Mouse (Mus musculus): ENCODE data around the gene Tmem87b. TPM values are rescaled to one million over a fixed set of nuclear protein-coding genes. Genes with fewer than 3 reads are reported as not detected.

The Tmem87b gene
- total RNA-seq, 1 experiment from 2014 or later = 46.5 TPM

DNA sequence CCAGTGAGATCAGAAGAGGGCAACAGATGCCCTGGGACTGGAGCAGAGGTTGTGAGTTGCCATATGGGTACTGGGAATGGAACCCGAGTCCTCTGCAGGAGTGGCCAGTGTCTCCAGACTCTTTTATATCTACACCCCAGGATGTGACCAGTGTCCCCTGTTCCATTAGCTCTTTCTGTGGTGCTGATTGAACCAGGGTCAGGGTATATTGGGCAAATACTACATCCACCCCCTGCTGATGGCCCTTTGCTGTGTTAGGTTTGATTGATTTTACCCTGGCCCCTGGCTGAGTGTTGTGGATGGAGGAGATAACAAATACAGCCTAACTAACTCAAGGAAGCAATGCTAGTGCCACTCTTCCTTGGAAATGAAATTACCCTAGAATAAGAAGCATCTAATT, 1.6 kb upstream of the Tmem87b start:
- no peak for ATAC-seq (replicated peaks; ENCODE audit: insufficient number of reproducible peaks, low FRiP score, low TSS enrichment, poor library complexity, severe bottlenecking)

DNA sequence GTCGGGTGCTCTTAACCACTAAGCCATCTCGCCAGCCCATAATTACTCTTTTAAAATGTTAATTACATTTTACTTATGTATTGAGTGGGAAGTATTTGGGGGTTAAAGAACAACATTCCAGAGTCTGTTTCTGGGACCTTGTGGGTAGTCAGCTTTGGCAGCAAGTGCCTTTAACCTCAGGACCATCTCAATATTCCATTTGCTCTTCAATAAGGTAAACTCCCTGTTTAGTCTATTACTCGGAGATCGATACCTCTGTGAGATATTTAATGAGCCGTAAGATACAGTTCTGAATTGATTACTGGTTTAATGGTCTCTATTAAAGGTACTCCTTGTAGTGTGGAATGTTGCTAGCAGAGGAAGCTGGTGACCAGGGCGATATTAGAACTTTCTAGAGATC, 1.0 kb upstream of the Tmem87b start:
- ATAC-seq (replicated peaks; ENCODE audit: insufficient number of reproducible peaks, low FRiP score, low TSS enrichment, poor library complexity, severe bottlenecking) = no peak

DNA sequence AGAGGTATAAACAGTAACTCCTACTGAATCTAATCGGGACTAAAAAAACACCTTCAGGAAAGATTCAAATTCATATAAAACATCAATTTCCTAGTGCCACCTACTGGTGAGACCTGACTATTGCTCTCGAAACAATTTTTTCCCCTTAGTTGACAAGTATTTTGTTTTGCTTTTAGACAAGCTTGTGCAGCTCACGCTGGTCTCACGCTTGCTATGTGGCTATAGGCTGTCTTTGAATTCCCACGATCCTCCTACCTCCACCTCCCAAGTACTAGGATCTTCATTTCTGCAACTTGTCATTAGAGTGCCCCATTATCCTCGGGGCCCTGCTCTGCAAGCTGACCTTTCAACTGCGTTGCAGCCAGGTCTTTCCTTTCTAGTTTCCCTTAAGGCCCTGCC, 532 bp upstream of the Tmem87b start:
- ATAC-seq (replicated peaks; ENCODE audit: insufficient number of reproducible peaks, low FRiP score, low TSS enrichment, poor library complexity, severe bottlenecking) = peak; percentile 36; the same call in 1 of the 2 replicates

DNA sequence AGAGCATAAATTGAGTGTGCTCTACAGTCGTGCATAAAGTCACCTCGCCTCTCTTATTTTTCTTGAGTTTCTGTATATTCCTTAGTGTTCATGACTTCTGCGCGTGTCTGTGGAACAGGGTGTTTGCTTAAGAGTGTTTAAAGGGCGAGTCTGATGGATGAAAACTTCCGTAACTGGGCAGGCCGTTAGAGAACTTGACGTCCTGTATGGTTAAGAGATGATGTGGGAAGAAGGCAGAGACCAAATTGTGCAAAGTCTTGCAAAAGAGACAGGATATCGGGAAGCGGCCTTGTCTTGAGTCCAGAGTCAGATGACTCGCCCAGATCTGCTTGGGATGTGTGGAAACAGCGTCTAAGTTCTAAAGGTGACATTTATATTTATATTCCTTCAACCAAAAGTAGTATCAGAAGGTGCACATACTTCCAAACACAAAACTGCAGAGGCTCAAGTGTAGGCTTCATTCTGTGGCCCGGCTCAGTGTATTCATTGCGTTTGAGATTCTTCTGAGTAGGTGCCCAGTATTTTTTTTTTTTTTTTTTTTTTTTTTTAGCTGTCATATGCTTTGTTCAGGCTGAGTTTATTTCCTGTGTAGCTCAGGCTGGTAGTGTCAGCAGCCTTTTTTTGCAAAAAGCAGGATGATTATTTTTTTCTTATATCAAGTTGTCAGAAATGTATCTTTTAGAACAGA, 1.2 kb downstream of the Tmem87b start:
- no peak for ATAC-seq (replicated peaks; ENCODE audit: insufficient number of reproducible peaks, low FRiP score, low TSS enrichment, poor library complexity, severe bottlenecking)

DNA sequence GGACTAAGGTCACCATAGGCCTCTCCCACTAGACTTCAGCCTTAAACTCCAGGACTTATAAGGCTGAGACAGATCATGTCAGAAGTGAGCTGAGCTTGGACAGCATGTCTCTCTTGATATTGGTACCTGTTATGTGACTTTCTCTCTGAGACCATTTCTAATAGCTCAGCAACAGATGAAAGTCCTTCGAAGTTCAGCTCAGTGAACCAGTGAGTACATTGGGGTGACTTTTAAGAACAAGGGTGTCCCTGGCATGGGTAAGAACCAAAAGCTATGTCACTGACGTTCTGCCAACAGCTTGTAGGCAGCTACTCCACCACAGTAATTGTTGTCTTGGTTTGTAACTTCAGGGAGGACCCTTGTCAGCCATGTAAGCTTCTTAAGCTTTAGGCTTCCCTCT, 2.7 kb downstream of the Tmem87b start:
- ATAC-seq (replicated peaks; ENCODE audit: insufficient number of reproducible peaks, low FRiP score, low TSS enrichment, poor library complexity, severe bottlenecking) = no peak

DNA sequence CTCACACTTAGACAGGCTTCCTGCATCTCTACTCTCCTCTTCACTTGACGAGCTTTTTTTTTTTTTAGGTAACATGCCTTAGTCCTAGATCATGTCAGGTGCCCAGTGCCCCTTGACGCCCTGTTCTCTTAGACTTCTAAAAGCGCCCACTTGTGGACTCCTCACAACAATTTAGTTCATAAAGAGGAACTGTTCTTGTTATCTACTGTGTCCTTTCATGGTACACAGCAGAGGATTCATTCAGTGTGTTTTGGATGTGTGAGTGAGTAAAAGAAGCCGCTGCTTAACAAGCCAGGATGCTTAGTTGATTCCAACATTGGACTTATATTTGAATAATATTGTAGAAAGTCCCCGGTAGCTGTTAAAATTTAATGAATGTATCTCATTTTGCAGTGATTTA, 6.0 kb downstream of the Tmem87b start:
- ATAC-seq (replicated peaks; ENCODE audit: insufficient number of reproducible peaks, low FRiP score, low TSS enrichment, poor library complexity, severe bottlenecking) = no peak

DNA sequence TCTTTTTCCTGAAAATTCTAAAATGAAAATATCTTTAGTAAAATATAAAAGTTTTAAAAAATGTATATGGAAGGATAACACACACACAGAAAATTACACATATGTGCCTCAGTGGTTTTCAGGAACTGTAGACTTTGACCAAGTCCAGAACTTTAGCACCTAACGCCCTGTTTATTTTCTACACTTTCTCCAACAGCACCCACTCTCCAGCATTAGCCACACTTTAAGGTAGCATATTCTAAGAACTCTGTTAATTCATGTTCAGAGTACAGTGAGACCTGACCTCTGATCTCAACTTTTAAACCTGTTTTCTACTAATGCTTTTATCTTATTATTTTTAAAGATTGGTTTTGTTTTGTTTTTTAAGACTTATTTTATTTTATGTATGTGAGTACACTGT, 9.9 kb downstream of the Tmem87b start:
- no peak for ATAC-seq (replicated peaks; ENCODE audit: insufficient number of reproducible peaks, low FRiP score, low TSS enrichment, poor library complexity, severe bottlenecking)

DNA sequence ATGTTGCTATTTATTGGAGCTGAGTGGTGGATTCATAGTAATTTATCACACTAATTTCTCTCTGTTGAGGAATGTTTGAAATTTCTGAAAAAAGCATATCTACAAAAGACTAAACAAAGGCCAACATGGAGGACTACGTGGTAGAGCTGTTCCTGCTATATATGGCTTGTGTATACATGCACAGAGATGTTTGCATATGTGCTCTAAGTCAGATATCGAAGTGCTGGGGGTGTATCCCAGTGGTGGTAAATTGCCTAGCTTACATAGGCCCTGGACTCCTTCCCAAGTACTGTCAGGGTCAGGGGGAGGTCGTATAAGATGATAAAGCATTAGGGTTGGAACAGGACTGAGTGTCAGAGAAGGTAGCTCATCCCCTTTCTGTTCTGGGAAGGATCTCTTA, 14.7 kb downstream of the Tmem87b start:
- no peak for ATAC-seq (replicated peaks; ENCODE audit: insufficient number of reproducible peaks, low FRiP score, low TSS enrichment, poor library complexity, severe bottlenecking)

DNA sequence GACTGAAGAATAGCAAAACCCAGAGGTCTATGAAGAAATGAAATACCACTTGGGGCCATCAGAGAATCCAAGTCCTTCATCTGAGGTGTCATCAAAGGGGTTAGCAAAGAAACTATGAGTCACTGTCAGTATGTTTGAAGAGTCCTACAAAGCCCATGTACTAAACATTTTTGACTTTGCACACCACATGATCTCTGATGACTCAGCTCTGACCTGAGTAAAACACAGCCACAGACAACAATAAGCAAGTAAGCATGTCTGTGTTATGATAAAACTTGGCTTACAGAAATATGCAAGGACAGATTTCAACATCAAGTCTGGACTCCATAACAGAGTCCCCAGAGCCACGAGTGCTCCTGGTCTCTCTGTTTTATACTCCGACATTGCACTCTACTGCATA, 15.1 kb downstream of the Tmem87b start:
- ATAC-seq (replicated peaks; ENCODE audit: insufficient number of reproducible peaks, low FRiP score, low TSS enrichment, poor library complexity, severe bottlenecking) = no peak

DNA sequence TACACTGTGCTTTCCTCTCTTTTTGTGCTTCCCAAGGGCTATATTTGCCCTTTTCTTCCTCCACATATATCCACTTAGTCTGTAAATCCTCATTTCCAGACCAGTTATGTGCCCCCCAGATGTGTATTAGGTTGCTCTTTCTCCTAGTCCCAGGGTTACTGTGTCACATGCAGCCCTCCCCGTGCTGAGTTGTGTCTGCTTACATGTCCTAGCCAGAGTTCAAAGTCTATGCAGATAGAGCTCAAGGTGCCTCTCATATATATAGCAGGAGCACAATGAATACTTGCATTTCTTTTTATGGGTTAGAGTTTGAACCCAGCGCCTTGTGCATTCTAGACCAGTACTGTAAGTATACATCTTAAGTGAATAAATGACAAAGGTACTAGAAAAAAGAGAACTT, 15.5 kb downstream of the Tmem87b start:
- no peak for ATAC-seq (replicated peaks; ENCODE audit: insufficient number of reproducible peaks, low FRiP score, low TSS enrichment, poor library complexity, severe bottlenecking)

DNA sequence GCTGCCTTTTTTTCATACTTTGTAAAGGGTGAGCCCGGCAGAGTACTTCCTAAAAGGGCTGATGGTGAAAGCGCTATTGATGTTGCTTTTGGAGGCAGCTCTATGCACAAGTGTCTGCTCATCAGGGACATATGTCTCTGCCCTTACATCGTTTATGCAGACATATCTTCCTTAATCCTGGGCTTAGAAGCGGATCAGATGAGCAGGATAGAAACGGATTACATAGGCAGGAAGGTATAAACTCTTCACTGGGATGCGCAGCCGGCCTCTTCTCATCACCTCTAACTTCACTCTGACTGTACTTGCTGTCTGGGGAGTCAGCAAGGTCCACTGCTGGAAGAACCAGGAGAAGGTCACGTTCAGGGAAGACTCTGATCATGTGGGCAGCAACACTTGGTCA, 19.6 kb downstream of the Tmem87b start:
- ATAC-seq (replicated peaks; ENCODE audit: insufficient number of reproducible peaks, low FRiP score, low TSS enrichment, poor library complexity, severe bottlenecking) = no peak

DNA sequence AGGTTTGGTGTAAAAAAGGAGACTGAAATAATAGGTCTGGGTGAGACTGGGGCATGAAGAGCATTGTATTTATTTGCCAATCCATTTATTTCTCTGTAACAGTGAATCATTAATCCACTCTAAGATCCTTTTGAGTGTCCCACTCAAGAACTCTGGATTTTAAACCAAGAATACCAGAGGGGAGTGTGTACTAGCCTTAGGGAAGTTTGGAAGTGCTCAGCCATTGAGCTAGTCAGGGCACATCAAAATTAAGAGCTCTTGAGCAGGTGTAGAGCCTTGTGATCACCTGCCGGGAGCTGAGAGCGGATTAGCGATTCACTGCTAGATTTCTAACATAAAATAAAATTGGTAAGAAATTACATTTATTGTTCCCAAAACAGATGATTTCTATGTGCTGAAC, 20.7 kb downstream of the Tmem87b start:
- no peak for ATAC-seq (replicated peaks; ENCODE audit: insufficient number of reproducible peaks, low FRiP score, low TSS enrichment, poor library complexity, severe bottlenecking)

DNA sequence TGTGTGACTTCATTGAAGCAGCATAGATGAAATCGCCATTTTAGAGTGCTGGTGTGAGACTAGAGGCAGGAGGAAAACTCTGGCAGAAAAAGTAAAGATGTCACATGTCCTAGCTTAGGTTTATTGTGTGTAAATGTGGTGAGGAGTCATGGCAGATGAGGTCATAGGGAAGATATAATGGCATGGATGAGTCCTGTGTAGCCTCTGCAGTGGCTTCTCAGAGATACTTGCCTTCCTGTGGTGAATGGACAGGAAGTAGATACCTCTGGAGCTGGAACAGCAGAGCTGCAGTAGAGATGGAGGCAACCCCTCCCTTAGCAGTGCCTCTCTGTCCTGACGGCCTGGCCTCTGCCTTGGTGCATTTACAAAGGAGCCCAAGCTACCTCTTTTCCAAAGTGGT, 21.6 kb downstream of the Tmem87b start:
- no peak for ATAC-seq (replicated peaks; ENCODE audit: insufficient number of reproducible peaks, low FRiP score, low TSS enrichment, poor library complexity, severe bottlenecking)

DNA sequence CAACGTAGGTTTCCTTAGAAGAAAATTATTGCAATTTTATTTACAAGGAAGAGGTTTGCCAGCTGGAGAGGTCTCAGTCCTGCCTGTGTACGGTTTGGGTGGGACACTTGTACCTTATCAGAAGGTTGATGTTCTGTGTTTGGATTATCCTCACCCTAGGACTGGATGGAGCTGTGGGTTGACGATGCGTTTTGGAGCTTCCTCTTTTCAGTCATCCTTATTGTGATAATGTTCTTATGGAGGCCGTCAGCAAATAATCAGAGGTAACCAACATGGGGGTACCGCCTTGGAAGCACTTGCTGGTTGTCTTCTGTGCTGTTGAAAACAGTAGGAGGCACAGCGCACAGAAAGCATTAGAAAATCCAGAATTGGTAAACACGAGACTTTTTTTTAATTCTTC, 24.5 kb downstream of the Tmem87b start:
- no peak for ATAC-seq (replicated peaks; ENCODE audit: insufficient number of reproducible peaks, low FRiP score, low TSS enrichment, poor library complexity, severe bottlenecking)

DNA sequence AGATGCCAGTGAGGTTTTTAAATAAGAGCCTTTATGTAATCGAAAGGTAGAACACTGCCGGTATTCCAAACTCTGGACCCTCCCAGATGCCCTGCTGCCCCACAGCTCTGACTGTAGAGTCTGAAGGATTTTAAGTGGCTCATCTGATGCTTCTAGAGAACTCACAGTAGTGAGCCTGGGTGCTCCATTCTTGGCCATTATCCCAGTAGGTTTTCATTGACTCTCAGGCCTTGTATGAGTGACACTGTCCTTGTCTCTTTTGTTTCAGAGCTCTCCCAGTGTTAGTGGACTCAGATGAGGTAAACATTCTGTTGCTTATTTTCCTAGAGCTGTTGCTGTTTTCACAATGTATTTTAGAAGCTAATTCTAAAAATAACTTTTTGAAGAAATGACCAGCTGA, 32.1 kb downstream of the Tmem87b start:
- no peak for ATAC-seq (replicated peaks; ENCODE audit: insufficient number of reproducible peaks, low FRiP score, low TSS enrichment, poor library complexity, severe bottlenecking)

DNA sequence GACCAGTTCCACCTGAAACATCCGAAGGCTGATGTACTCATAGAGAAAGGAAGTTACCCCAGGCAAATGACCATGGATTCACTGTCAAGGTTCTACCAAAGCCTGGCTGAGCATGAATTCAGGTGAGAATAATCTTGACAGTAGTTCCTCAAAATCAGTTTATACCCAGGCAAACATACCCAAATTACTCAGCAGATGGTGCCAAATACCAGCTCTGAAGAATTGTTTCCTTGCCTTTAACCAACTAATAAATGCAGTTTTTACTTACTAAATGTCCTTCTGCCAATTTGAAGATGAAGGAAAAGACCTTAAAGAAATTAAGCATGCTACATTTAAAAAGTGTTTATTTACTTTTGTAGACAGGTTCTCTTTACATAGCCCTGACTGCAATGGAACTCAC, 38.8 kb downstream of the Tmem87b start:
- no peak for ATAC-seq (replicated peaks; ENCODE audit: insufficient number of reproducible peaks, low FRiP score, low TSS enrichment, poor library complexity, severe bottlenecking)

DNA sequence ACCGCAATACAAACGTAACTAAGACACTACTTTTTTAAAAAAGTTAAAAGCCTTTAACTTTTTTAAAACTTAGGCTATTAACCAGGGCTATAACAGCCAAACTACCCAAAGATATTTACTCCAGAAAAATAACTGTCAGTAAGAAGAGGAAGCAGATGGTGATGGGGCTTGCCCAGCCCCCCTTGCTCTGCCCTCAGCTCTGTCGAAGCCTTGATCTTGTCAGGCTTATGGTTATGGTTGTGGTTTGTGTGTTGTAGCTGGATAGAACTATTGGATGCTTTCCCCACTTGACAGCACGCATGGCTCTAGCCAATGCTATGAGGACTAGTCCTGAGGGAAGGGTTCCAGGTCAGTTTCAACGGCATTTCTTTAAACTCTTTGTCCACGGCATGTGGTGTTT, 41.0 kb downstream of the Tmem87b start:
- no peak for ATAC-seq (replicated peaks; ENCODE audit: insufficient number of reproducible peaks, low FRiP score, low TSS enrichment, poor library complexity, severe bottlenecking)

DNA sequence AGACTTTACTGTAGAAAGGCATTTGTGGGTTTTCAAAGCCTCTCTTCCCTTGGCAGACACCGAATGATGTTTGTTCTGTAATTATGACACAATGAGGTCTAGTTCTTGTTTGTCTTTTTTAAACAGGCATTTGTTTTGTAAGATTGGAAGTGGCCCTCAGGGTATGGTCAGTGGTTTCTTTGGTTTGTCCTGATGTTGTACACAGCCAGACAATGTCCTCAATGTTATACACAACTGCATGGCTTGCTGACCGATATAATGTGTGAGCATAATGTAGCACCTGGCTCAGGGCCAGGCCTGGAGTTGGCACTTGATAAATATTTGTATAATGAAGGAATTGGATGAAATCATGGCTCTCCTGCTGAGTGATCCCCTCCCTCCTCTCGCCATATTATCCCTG, 41.9 kb downstream of the Tmem87b start:
- ATAC-seq (replicated peaks; ENCODE audit: insufficient number of reproducible peaks, low FRiP score, low TSS enrichment, poor library complexity, severe bottlenecking) = no peak

DNA sequence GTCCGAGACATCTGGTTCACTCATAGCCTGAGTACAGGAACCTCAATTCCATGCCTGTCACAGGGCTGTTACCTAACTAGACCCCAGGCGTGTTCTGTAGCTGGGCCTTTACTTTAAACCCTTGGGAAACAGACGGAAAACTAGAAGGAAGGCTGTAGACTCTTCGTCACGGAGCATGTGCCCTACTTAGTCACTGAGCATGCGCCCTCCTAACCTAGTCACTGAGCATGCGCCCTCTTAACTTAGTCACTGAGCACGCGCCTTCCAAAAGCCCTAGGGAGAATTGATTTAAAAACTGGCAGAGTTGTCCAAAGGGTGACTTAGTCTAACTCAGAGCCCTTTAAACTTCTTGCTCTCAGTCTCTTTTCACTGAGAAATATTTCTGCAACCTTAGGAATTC, 44.7 kb downstream of the Tmem87b start, which contains the start of gene Fbln7:
Fbln7 (plus strand) TSS at position 346 of the 400 bp plus-strand sequence.
- ATAC-seq (replicated peaks; ENCODE audit: insufficient number of reproducible peaks, low FRiP score, low TSS enrichment, poor library complexity, severe bottlenecking) = no peak

DNA sequence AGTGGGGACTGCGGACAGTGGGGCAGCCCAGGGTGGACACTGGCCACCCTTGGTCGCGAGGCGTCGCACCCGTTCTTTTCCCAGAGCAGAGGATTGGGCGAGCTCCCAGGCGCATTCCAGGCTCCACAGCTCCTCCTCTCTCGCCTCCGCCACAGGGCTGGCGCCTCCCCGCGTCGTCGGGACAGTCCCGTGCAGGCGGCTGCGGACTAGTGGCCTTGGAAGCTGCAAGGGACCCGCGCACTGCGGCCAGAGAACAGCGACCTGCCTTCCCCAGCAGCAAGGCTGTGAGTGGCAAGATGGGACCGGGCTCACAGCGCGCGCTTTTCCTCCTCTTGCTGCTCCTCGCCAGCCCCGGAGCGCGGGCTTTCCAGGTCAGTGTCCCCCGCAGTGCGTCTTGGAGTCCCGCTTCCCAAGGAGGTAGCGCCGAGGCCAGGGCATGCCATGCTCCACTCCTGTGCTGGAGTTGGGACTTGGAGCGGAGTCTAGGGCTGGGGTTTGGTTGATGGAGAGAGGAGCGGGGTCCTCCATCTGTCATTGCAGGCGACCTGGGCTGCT, 45.9 kb downstream of the Tmem87b start:
- ATAC-seq (replicated peaks; ENCODE audit: insufficient number of reproducible peaks, low FRiP score, low TSS enrichment, poor library complexity, severe bottlenecking) = no peak

DNA sequence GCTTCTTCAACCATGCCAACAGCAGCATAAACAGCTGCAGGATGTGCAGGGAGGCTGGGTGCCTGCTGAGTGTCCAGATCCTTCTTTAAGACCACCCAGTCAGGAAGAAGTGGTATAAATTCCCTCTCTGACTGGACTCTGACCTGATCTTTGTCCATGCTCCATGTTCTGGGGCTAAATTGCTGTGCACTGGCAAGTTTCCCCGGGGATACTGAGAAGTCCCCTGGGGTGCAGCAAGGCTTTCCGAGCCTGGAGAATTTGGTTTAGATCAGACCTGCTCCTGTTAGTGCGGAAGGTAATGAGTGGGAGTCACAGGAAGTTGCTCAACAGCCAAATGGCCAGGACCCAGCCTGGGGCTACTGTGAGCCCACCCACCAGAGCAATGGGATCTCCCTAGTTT, 47.1 kb downstream of the Tmem87b start:
- no peak for ATAC-seq (replicated peaks; ENCODE audit: insufficient number of reproducible peaks, low FRiP score, low TSS enrichment, poor library complexity, severe bottlenecking)
